Mouse (Mus musculus): ENCODE data around the gene Trank1. TPM values are rescaled to one million over a fixed set of nuclear protein-coding genes. Genes with fewer than 3 reads are reported as not detected.

Gene Trank1
- polyA plus RNA-seq, 1 experiment from 2014 or later: 0.32 TPM

GRCm38 (mm10) chr9:111438904-111439835 is 127.6 kb downstream of the Trank1 start, which contains the start of gene Dclk3:
Gene Dclk3 (plus strand): TSS chr9:111439081.
- Histone ChIP-seq H3K9ac (peak within 1 kb of the TSS; percentile 53), H3K36me3 (no peaks in the 10 kb centered on the region), H3K27me3 (peaks cover 46% of the 10 kb centered on the region), H3K4me2 (replicated peaks) (peak within 1 kb of the TSS; percentile 84), H3K4me1 (peaks cover 8% of the 10 kb centered on the region), H3K4me3 (peak within 1 kb of the TSS; percentile 51), H3K27ac (no peak within 1 kb of the TSS), H3K9me3 (no peaks in the 10 kb centered on the region)
- ATAC-seq (ENCODE audit: low FRiP score, low read depth): peak; percentile 59; the same call in 1 of the 2 replicates
- 6% methylated on average over 34 of the region's 57 CpGs for WGBS

GRCm38 (mm10) chr9:111439836-111440201 is 128.3 kb downstream of the Trank1 start:
- no peak for ATAC-seq (ENCODE audit: low FRiP score, low read depth)
- H3K9me3 ChIP-seq: no peaks in the 10 kb centered on the region
- WGBS: 46% methylated on average over 8 of the region's 8 CpGs
- no peak overlapping the region for H3K9ac ChIP-seq
- H3K4me1 ChIP-seq: peaks cover 8% of the 10 kb centered on the region
- peaks cover 46% of the 10 kb centered on the region for H3K27me3 ChIP-seq
- H3K4me3 ChIP-seq: 0 out of 2 replicates have a peak overlapping the region, but pooled peaks have one; percentile 51
- no peaks in the 10 kb centered on the region for H3K36me3 ChIP-seq
- no peak overlapping the region for H3K4me2 ChIP-seq (replicated peaks)
- H3K27ac ChIP-seq: no peak overlapping the region

- Histone ChIP-seq H3K36me3 (no peaks in the 10 kb centered on the region), H3K9ac (no peak overlapping the region), H3K27ac (no peak overlapping the region), H3K4me2 (replicated peaks) (no peak overlapping the region), H3K4me3 (no peak overlapping the region), H3K9me3 (no peaks in the 10 kb centered on the region), H3K27me3 (peaks cover 46% of the 10 kb centered on the region), H3K4me1 (peaks cover 8% of the 10 kb centered on the region)
- 82% methylated on average over 6 of the region's 6 CpGs for WGBS
- ATAC-seq (ENCODE audit: low FRiP score, low read depth): no peak
These were observed 128.9 kb downstream of the Trank1 start for GRCm38 (mm10) chr9:111440446-111440845.

- WGBS: 89% methylated on average over 2 of the region's 2 CpGs
- no peak for ATAC-seq (ENCODE audit: low FRiP score, low read depth)
These were observed 129.6 kb downstream of the Trank1 start for GRCm38 (mm10) chr9:111441151-111441550.

More at GRCm38 (mm10) chr9:111441151-111441550, 129.6 kb downstream of the Trank1 start:
- H3K36me3 ChIP-seq: no peaks in the 10 kb centered on the region
- no peak overlapping the region for H3K4me2 ChIP-seq (replicated peaks)
- H3K27ac ChIP-seq: no peak overlapping the region
- H3K9ac ChIP-seq: no peak overlapping the region
- no peak overlapping the region for H3K4me3 ChIP-seq
- peaks cover 46% of the 10 kb centered on the region for H3K27me3 ChIP-seq
- H3K9me3 ChIP-seq: no peaks in the 10 kb centered on the region
- H3K4me1 ChIP-seq: peaks cover 8% of the 10 kb centered on the region

Other genes with a start within 250 kb of the Trank1 start
- gene Lrrfip2, start 194.1 kb upstream of the Trank1 start, polyA plus RNA-seq (2015; fragmentation: Nextera tagmentation; extraction: Ambion mirVana): 37.2 and 39.8 TPM in 2 replicates
- gene Mlh1, start 39.9 kb upstream of the Trank1 start, polyA plus RNA-seq (2015; fragmentation: Nextera tagmentation; extraction: Ambion mirVana): 35.8 and 40.0 TPM in 2 replicates
- 32.4 and 39.3 TPM in 2 replicates for gene Epm2aip1, start 39.8 kb upstream of the Trank1 start, polyA plus RNA-seq (2015; fragmentation: Nextera tagmentation; extraction: Ambion mirVana)
- 0.42 and 0.46 TPM in 2 replicates for gene Dclk3, start 127.3 kb downstream of the Trank1 start, polyA plus RNA-seq (2015; fragmentation: Nextera tagmentation; extraction: Ambion mirVana)